Mouse (Mus musculus) lung, adult 2 months (tissue): ENCODE results near the gene Gm42957. TPM values are rescaled to one million over a fixed set of nuclear protein-coding genes. Genes with fewer than 3 reads are reported as not detected.

ENCODE experiments used
- DNase-seq: peaks from one replicate; pipeline ENCODE4 v3.0.0; 2022
- H3K4me1 ChIP-seq: fragments of 200-500 bp; 2 replicates; pipeline ENCODE4 v1.6.1; 2011; ENCODE audit warnings: low read length; ENCODE audit not compliant: control insufficient read depth, insufficient read depth
- H3K4me3 ChIP-seq: fragments of 200-500 bp; replicated peaks from 2 replicates; pipeline ENCODE3; 2011; ENCODE audit warnings: low read depth, mild to moderate bottlenecking, control low read depth, low read length; ENCODE audit errors: extremely low read depth
- CTCF ChIP-seq: fragments of 200-500 bp; IDR thresholded peaks from 2 replicates; pipeline ENCODE4 v1.5.1; 2011; ENCODE audit warnings: mild to moderate bottlenecking, low read length, control low read depth; ENCODE audit not compliant: insufficient read depth
- POLR2A ChIP-seq: fragments of 200-500 bp; IDR thresholded peaks from 2 replicates; pipeline ENCODE4 v1.6.1; 2011; ENCODE audit warnings: low read depth, mild to moderate bottlenecking, control low read depth, low read length, borderline replicate concordance; ENCODE audit errors: extremely low read depth
- WGBS: fragments of 180-500 bp; shearing (Covaris S2); methylation state at CpG from one replicate; pipeline ENCODE4 v1.1.7; 2018; 5-methylcytosine and 5-hydroxymethylcytosine counted together
- polyA plus RNA-seq: library from polyadenylated mRNA; depleted of rRNA; stranded (reverse); fragments of >200 nt; gene quantifications from 2 replicates; pipeline ENCODE4 v1.2.3, GENCODE M21; 2012; rRNA removed

Gene Gm42957
- polyA plus RNA-seq, 1 experiment, result 0.18 TPM

GRCm38 (mm10) chr3:96688854-96689253, 53.6 kb downstream of the Gm42957 start:
- Histone ChIP-seq H3K4me1 (no peaks in the 10 kb centered on the region), H3K4me3 (no peak overlapping the region)
- 71% methylated on average over 11 of the region's 11 CpGs for WGBS
- DNase-seq, result no peak
- no peak for TF ChIP-seq POLR2A
- no peak for TF ChIP-seq CTCF

GRCm38 (mm10) chr3:96690298-96690697, 55.0 kb downstream of the Gm42957 start:
- Histone ChIP-seq H3K4me3 (no peak overlapping the region), H3K4me1 (no peaks in the 10 kb centered on the region)
- WGBS, result 52% methylated on average over 3 of the region's 3 CpGs
- TF ChIP-seq POLR2A (no peak), CTCF (0 out of 2 replicates have a peak, but pooled peaks have one; percentile 4)
- DNase-seq, result no peak

- 0 out of 2 replicates have a peak, but pooled peaks cover 4% of the 10 kb centered on the region for H3K4me1 ChIP-seq
- 21% methylated on average over 3 of the region's 3 CpGs for WGBS
Measured at GRCm38 (mm10) chr3:96692506-96692905, 57.2 kb downstream of the Gm42957 start.

GRCm38 (mm10) chr3:96693579-96693978, 58.3 kb downstream of the Gm42957 start:
- H3K4me1 ChIP-seq, result 0 out of 2 replicates have a peak, but pooled peaks cover 4% of the 10 kb centered on the region
- H3K4me3 ChIP-seq, result no peak overlapping the region
- no peak for DNase-seq
- TF ChIP-seq CTCF, result no peak
- TF ChIP-seq POLR2A, result no peak
- whole genome bisulfite sequencing, result 55% methylated on average over 1 of the region's 1 CpGs

More at GRCm38 (mm10) chr3:96692506-96692905, 57.2 kb downstream of the Gm42957 start:
- DNase-seq, result no peak
- TF ChIP-seq POLR2A, result no peak
- TF ChIP-seq CTCF, result no peak
- H3K4me3 ChIP-seq, result no peak overlapping the region

GRCm38 (mm10) chr3:96696198-96696765, 61.0 kb downstream of the Gm42957 start, which contains the start of gene Pias3:
Pias3 (plus strand) TSS chr3:96696384.
- TF ChIP-seq CTCF (no peak), POLR2A (peak; percentile 75; the same call in 1 of the 2 replicates)
- WGBS, result under 1% methylated on average over 35 of the region's 35 CpGs
- H3K4me3 ChIP-seq, result peak within 1 kb of the TSS; percentile 99
- peak; percentile 84 for DNase-seq
- 0 out of 2 replicates have a peak, but pooled peaks cover 4% of the 10 kb centered on the region for H3K4me1 ChIP-seq

GRCm38 (mm10) chr3:96696766-96697732, 61.8 kb downstream of the Gm42957 start:
- peak; percentile 93 for DNase-seq
- H3K4me3 ChIP-seq, result peak overlapping the region; percentile 99
- peak; percentile 61 for TF ChIP-seq POLR2A
- no peak for TF ChIP-seq CTCF
- under 1% methylated on average over 83 of the region's 85 CpGs for WGBS
- H3K4me1 ChIP-seq, result 0 out of 2 replicates have a peak, but pooled peaks cover 4% of the 10 kb centered on the region

GRCm38 (mm10) chr3:96698993-96699690, 63.9 kb downstream of the Gm42957 start:
- Histone ChIP-seq H3K4me1 (0 out of 2 replicates have a peak, but pooled peaks cover 4% of the 10 kb centered on the region), H3K4me3 (no peak overlapping the region)
- WGBS, result 67% methylated on average over 19 of the region's 19 CpGs
- no peak for DNase-seq
- TF ChIP-seq POLR2A, result no peak
- no peak for TF ChIP-seq CTCF

GRCm38 (mm10) chr3:96700376-96700775, 65.1 kb downstream of the Gm42957 start:
- 0 out of 2 replicates have a peak, but pooled peaks cover 4% of the 10 kb centered on the region for H3K4me1 ChIP-seq
- 58% methylated on average over 7 of the region's 7 CpGs for WGBS
- TF ChIP-seq CTCF (no peak), POLR2A (no peak)
- H3K4me3 ChIP-seq, result no peak overlapping the region
- no peak for DNase-seq

GRCm38 (mm10) chr3:96701003-96701402, 65.7 kb downstream of the Gm42957 start:
- TF ChIP-seq POLR2A (no peak), CTCF (no peak)
- WGBS, result 85% methylated on average over 4 of the region's 4 CpGs
- no peak for DNase-seq
- Histone ChIP-seq H3K4me1 (0 out of 2 replicates have a peak, but pooled peaks cover under 1% of the 10 kb centered on the region), H3K4me3 (no peak overlapping the region)

Other genes with a start within 250 kb of the Gm42957 start
- gene BC107364, start 183.2 kb upstream of the Gm42957 start, polyA plus RNA-seq, result not detected in 2 replicates
- gene Hfe2, start 110.3 kb upstream of the Gm42957 start, polyA plus RNA-seq, result 4.6 and 13.8 TPM in 2 replicates
- 687 and 806 TPM in 2 replicates for gene Txnip, start 77.5 kb upstream of the Gm42957 start, polyA plus RNA-seq
- gene Gm16253, start 58.5 kb upstream of the Gm42957 start, polyA plus RNA-seq, result not detected in 2 replicates
- 18.3 and 21.3 TPM in 2 replicates for gene Polr3gl, start 41.3 kb upstream of the Gm42957 start, polyA plus RNA-seq
- 0.27 and 0.44 TPM in 2 replicates for gene Ankrd34a, start 38.8 kb upstream of the Gm42957 start, polyA plus RNA-seq
- 20.6 and 34.4 TPM in 2 replicates for gene Lix1l, start 34.3 kb upstream of the Gm42957 start, polyA plus RNA-seq
- gene Rbm8a, start 5.5 kb upstream of the Gm42957 start, polyA plus RNA-seq, result 5.0 and 12.2 TPM in 2 replicates
- 24.0 and 40.1 TPM in 2 replicates for gene Pex11b, start 98 bp upstream of the Gm42957 start, polyA plus RNA-seq
- gene Itga10, start 10.1 kb downstream of the Gm42957 start, polyA plus RNA-seq, result 1.7 and 2.3 TPM in 2 replicates
- 1.4 and 3.6 TPM in 2 replicates for gene Ankrd35, start 34.7 kb downstream of the Gm42957 start, polyA plus RNA-seq
- 39.3 and 44.1 TPM in 2 replicates for gene Pias3, start 60.9 kb downstream of the Gm42957 start, polyA plus RNA-seq
- 3.8 and 4.7 TPM in 2 replicates for gene Nudt17, start 73.1 kb downstream of the Gm42957 start, polyA plus RNA-seq
- gene Polr3c, start 92.2 kb downstream of the Gm42957 start, polyA plus RNA-seq, result 16.7 and 29.8 TPM in 2 replicates
- 16.3 and 16.4 TPM in 2 replicates for gene Rnf115, start 92.2 kb downstream of the Gm42957 start, polyA plus RNA-seq
- 0.06 and 0.14 TPM in 2 replicates for gene Pdzk1, start 193.8 kb downstream of the Gm42957 start, polyA plus RNA-seq
- 0.18 and 0.34 TPM in 2 replicates for gene Cd160, start 193.9 kb downstream of the Gm42957 start, polyA plus RNA-seq